Mouse (Mus musculus) MEL (cell line): ENCODE data around the gene Mapt.

ENCODE experiments used
- CTCF ChIP-seq, 3 experiments: IDR thresholded peaks in 2 of 3; conservative IDR thresholded peaks in 1 of 3; 2 replicates each; pipeline ENCODE4 v1.5.1; 2011 to 2012; ENCODE audit warnings: low read length in 3 of 3, low read depth in 2 of 3, mild to moderate bottlenecking in 2 of 3, improper control_type of control experiment in 1 of 3, inconsistent platforms in 1 of 3, mixed read lengths in 1 of 3, moderate library complexity in 1 of 3; ENCODE audit not compliant: control insufficient read depth in 1 of 3, insufficient read depth in 1 of 3, poor library complexity in 1 of 3, severe bottlenecking in 1 of 3
- EP300 ChIP-seq, 2 experiments: IDR thresholded peaks; 2 replicates each; pipeline ENCODE4 v1.6.1; 2011; ENCODE audit warnings: improper control_type of control experiment in 2 of 2, low read length in 2 of 2, low read depth in 1 of 2, mild to moderate bottlenecking in 1 of 2
- ETS1 ChIP-seq: IDR thresholded peaks from 2 replicates; pipeline ENCODE4 v1.6.1; 2012; ENCODE audit warnings: low read depth, mild to moderate bottlenecking, inconsistent platforms, low read length, improper control_type of control experiment, moderate library complexity
- JUND ChIP-seq: IDR thresholded peaks from 2 replicates; pipeline ENCODE4 v1.6.1; 2011; ENCODE audit warnings: low read depth, mild to moderate bottlenecking, improper control_type of control experiment, low read length
- MAX ChIP-seq: IDR thresholded peaks from 2 replicates; pipeline ENCODE4 v1.6.1; 2011; ENCODE audit warnings: low read length, improper control_type of control experiment
- MEF2A ChIP-seq: IDR thresholded peaks from 2 replicates; pipeline ENCODE4 v1.6.1; 2014; ENCODE audit warnings: low read depth, mild to moderate bottlenecking, inconsistent platforms, low read length, improper control_type of control experiment; ENCODE audit not compliant: poor library complexity, insufficient replicate concordance, severe bottlenecking; ENCODE audit errors: extremely low read depth
- MYB ChIP-seq: IDR thresholded peaks from 2 replicates; pipeline ENCODE4 v1.6.1; 2011; ENCODE audit warnings: mild to moderate bottlenecking, low read depth, low read length, improper control_type of control experiment
- POLR2A ChIP-seq, 2 experiments: IDR thresholded peaks; 2 replicates each; pipeline ENCODE4 v1.6.1; 2011 to 2012; ENCODE audit warnings: low read length in 2 of 2, mild to moderate bottlenecking in 2 of 2, control low read depth in 1 of 2, improper control_type of control experiment in 1 of 2, low read depth in 1 of 2, moderate library complexity in 1 of 2; ENCODE audit not compliant: control insufficient read depth in 1 of 2, insufficient read depth in 1 of 2, poor library complexity in 1 of 2
- TCF12 ChIP-seq: IDR thresholded peaks from 2 replicates; pipeline ENCODE4 v1.6.1; 2014; ENCODE audit warnings: low read depth, mild to moderate bottlenecking, inconsistent platforms, low read length, improper control_type of control experiment, moderate library complexity
- USF1 ChIP-seq: IDR thresholded peaks from 2 replicates; pipeline ENCODE4 v1.6.1; 2014; ENCODE audit warnings: low read depth, mild to moderate bottlenecking, inconsistent platforms, low read length, improper control_type of control experiment, moderate library complexity
- ZC3H11A ChIP-seq: IDR thresholded peaks from 2 replicates; pipeline ENCODE4 v1.6.1; 2012; ENCODE audit warnings: low read depth, mild to moderate bottlenecking, inconsistent platforms, low read length, improper control_type of control experiment
- ZNF384 ChIP-seq: IDR thresholded peaks from 2 replicates; pipeline ENCODE4 v1.6.1; 2012; ENCODE audit warnings: low read depth, mild to moderate bottlenecking, inconsistent platforms, low read length, improper control_type of control experiment

- no peak for TF ChIP-seq POLR2A (IDR thresholded peaks at IDR 0.05; ENCODE audit: control insufficient read depth in 1 of 2, insufficient read depth in 1 of 2, low read depth in 1 of 2, low read length in 2 of 2, poor library complexity in 1 of 2)
- no peak for TF ChIP-seq ETS1
- TF ChIP-seq JUND, result no peak
- no peak for TF ChIP-seq CTCF (IDR thresholded peaks at IDR 0.05 in 2 of 3, conservative IDR thresholded peaks at IDR 0.05 in 1 of 3; ENCODE audit: control insufficient read depth in 1 of 3, insufficient read depth in 1 of 3, low read depth in 2 of 3, low read length in 3 of 3, poor library complexity in 1 of 3, severe bottlenecking in 1 of 3)
- no peak for TF ChIP-seq MEF2A
- TF ChIP-seq MYB, result no peak
- no peak for TF ChIP-seq USF1
- no peak for TF ChIP-seq ZC3H11A
- TF ChIP-seq ZNF384, result no peak
- TF ChIP-seq EP300 (IDR thresholded peaks at IDR 0.05; ENCODE audit: low read depth in 1 of 2, low read length in 2 of 2), result no peak
- no peak for TF ChIP-seq TCF12
- no peak for TF ChIP-seq MAX
These were observed 43.4 kb upstream of the Mapt start for GRCm38 (mm10) chr11:104187766-104188165.
